In the genomic region with DNA sequence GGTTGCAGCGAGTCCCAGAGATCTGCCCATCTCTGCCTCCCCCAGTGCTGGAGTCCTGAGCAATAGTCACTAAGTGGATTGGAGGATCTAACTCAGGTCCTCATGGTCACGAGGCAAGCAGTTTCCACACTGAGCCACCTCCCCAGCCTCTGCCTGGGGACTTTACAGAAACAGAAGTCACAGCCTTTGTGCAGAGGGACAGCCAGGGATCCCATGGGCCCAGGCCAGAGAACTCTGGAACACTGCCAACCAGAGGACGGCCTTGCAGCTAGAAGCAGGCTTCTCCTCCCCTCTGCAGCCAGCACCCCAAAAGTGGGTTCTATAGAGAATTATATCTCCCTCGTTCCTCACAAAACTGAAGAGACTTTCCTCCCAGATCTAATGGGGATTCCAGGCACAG, we compare ENCODE assay signal across 9 mouse cellular contexts. TPM values are rescaled to one million over a fixed set of nuclear protein-coding genes. Genes with fewer than 3 reads are reported as not detected.
DNase-seq lines count a peak whose midpoint lies in the region; ATAC-seq and TF ChIP-seq lines count a peak whose summit lies in the region.
"Had no signal": no experiment of that assay in that cellular context is flagged by ENCODE, and none has a peak within 500 bp of the region (broad histone marks: within the 10 kb centered on the region; RNA-seq: fewer than 3 reads in every experiment).

No protein-coding gene starts in this region.

- DNase-seq in cerebellum, adult 2 months = peak; percentile 62 to 69
- peak; percentile 90 to 95 for DNase-seq in adrenal gland, adult (ENCODE audit: inconsistent age in 2 of 2, low spot score in 1 of 2)
- DNase-seq in gastrocnemius, adult 2 months = peak; percentile 85
- peak; percentile 64 for DNase-seq in liver, postnatal 0 days
- DNase-seq in stomach, postnatal 0 days (ENCODE audit: low spot score) = peak; percentile 57
- DNase-seq in embryo, embryonic 10.5 days (ENCODE audit: low spot score) = no peak

- H3K27me3 ChIP-seq in cerebellum, adult 2 months (ENCODE audit: control insufficient read depth, insufficient read depth, low read length) = no peaks in the 10 kb centered on the region
- H3K27me3 ChIP-seq in kidney, embryonic 16.5 days (ENCODE audit: insufficient read depth, low read length) = no peaks in the 10 kb centered on the region
- no peaks in the 10 kb centered on the region for H3K27me3 ChIP-seq in liver, postnatal 0 days (ENCODE audit: insufficient read depth, low read length)
- no peaks in the 10 kb centered on the region for H3K27me3 ChIP-seq in stomach, postnatal 0 days (ENCODE audit: control insufficient read depth, insufficient read depth, low read length)

- no peak for TF ChIP-seq CTCF in cerebellum, adult 2 months (IDR thresholded peaks at IDR 0.05; ENCODE audit: borderline replicate concordance, insufficient read depth, low read depth, low read length)
- no peak for TF ChIP-seq CTCF in gastrocnemius, adult 2 months (IDR thresholded peaks at IDR 0.05)
- TF ChIP-seq CTCF in liver, postnatal 0 days (IDR thresholded peaks at IDR 0.05; ENCODE audit: low read depth) = no peak
- no peak for TF ChIP-seq CTCF in stomach, postnatal 0 days (IDR thresholded peaks at IDR 0.05; ENCODE audit: low read depth)

- intact Hi-C loops in gastrocnemius, adult 2 months (cut with DNase I) = loop anchor here (5.0 to 10.0 kb wide), 2 partner anchors 160 to 427 kb away; a partner anchor contains a TSS

- TF ChIP-seq POLR2A in cerebellum, adult 2 months (IDR thresholded peaks at IDR 0.05; ENCODE audit: borderline replicate concordance, insufficient read depth, low read length) = no peak

- 34% methylated on average over 4 of the region's 4 CpGs for WGBS in cerebellum, adult 2 months
- WGBS in kidney, embryonic 16.5 days = 50% methylated on average over 4 of the region's 4 CpGs
- WGBS in liver, postnatal 0 days (ENCODE audit: insufficient replicate concordance) = 36% methylated on average over 4 of the region's 4 CpGs
- 37% methylated on average over 4 of the region's 4 CpGs for WGBS in stomach, postnatal 0 days

- H3K4me3 ChIP-seq in cerebellum, adult 2 months (replicated peaks; ENCODE audit: insufficient read depth, low read depth, low read length) = no peak overlapping the region
- H3K4me3 ChIP-seq in gastrocnemius, adult 2 months = peak overlapping the region; percentile 13; the same call in 1 of the 2 replicates
- no peak overlapping the region for H3K4me3 ChIP-seq in kidney, embryonic 16.5 days (ENCODE audit: low read length)
- no peak overlapping the region; the same call in 1 of the 2 replicates for H3K4me3 ChIP-seq in liver, postnatal 0 days (ENCODE audit: low read depth, low read length)
- no peak overlapping the region for H3K4me3 ChIP-seq in stomach, postnatal 0 days (ENCODE audit: low read depth, low read length)

- no peaks in the 10 kb centered on the region for H3K9me3 ChIP-seq in kidney, embryonic 16.5 days (ENCODE audit: low read length)
- no peaks in the 10 kb centered on the region for H3K9me3 ChIP-seq in liver, postnatal 0 days (ENCODE audit: low read length)
- H3K9me3 ChIP-seq in stomach, postnatal 0 days (ENCODE audit: control insufficient read depth, low read length) = no peaks in the 10 kb centered on the region

- no peak overlapping the region for H3K4me2 ChIP-seq in kidney, embryonic 16.5 days (replicated peaks; ENCODE audit: low read depth, low read length)
- H3K4me2 ChIP-seq in liver, postnatal 0 days (ENCODE audit: low read depth, low read length) = peak overlapping the region; percentile 84
- no peak overlapping the region; the same call in 1 of the 2 replicates for H3K4me2 ChIP-seq in stomach, postnatal 0 days (replicated peaks; ENCODE audit: low read depth)

- peak overlapping the region; percentile 10 for H3K9ac ChIP-seq in kidney, embryonic 16.5 days (replicated peaks; ENCODE audit: low read length)
- peak overlapping the region; percentile 16; the same call in 1 of the 2 replicates for H3K9ac ChIP-seq in liver, postnatal 0 days (replicated peaks)
- H3K9ac ChIP-seq in stomach, postnatal 0 days (ENCODE audit: low read length) = peak overlapping the region; percentile 27; the same call in 1 of the 2 replicates

- no peaks in the 10 kb centered on the region for H3K36me3 ChIP-seq in kidney, embryonic 16.5 days (ENCODE audit: insufficient read depth, low read length)
- peaks cover 9% of the 10 kb centered on the region; the same call in 1 of the 2 replicates for H3K36me3 ChIP-seq in liver, postnatal 0 days (replicated peaks; ENCODE audit: insufficient read depth, low read length)
- no peaks in the 10 kb centered on the region for H3K36me3 ChIP-seq in stomach, postnatal 0 days (ENCODE audit: control insufficient read depth, insufficient read depth, low read length)

- no peak overlapping the region; the same call in 1 of the 2 replicates for H3K27ac ChIP-seq in cerebellum, adult 2 months (ENCODE audit: insufficient read depth, low read length)
- H3K27ac ChIP-seq in gastrocnemius, adult 2 months = peak overlapping the region; percentile 83
- peak overlapping the region; percentile 17; the same call in 1 of the 2 replicates for H3K27ac ChIP-seq in kidney, embryonic 16.5 days (ENCODE audit: low read length)
- H3K27ac ChIP-seq in liver, postnatal 0 days (ENCODE audit: low read depth) = peak overlapping the region; percentile 100
- H3K27ac ChIP-seq in stomach, postnatal 0 days (replicated peaks) = peak overlapping the region; percentile 66

- H3K4me1 ChIP-seq in cerebellum, adult 2 months (ENCODE audit: control insufficient read depth, insufficient read depth, low read length) = peaks cover 3% of the 10 kb centered on the region; the same call in 1 of the 2 replicates
- H3K4me1 ChIP-seq in kidney, embryonic 16.5 days (ENCODE audit: insufficient read depth, low read length) = peaks cover 33% of the 10 kb centered on the region
- H3K4me1 ChIP-seq in liver, postnatal 0 days (ENCODE audit: insufficient read depth) = peaks cover 48% of the 10 kb centered on the region
- H3K4me1 ChIP-seq in stomach, postnatal 0 days (replicated peaks; ENCODE audit: control insufficient read depth, insufficient read depth) = peaks cover 19% of the 10 kb centered on the region

- TF ChIP-seq EP300 in liver, postnatal 0 days (IDR thresholded peaks at IDR 0.05; ENCODE audit: low read depth) = no peak
- TF ChIP-seq EP300 in stomach, postnatal 0 days (optimal IDR thresholded peaks at IDR 0.05) = no peak

- ATAC-seq in cerebellum, adult (ENCODE audit: insufficient number of reproducible peaks, low FRiP score, low TSS enrichment) = no peak
- no peak for ATAC-seq in kidney, embryonic 16.5 days (ENCODE audit: low FRiP score, low TSS enrichment)
- no peak for ATAC-seq in liver, postnatal 0 days
- ATAC-seq in stomach, postnatal 0 days (ENCODE audit: low FRiP score, low TSS enrichment) = no peak

RNA-seq across cellular contexts. Expression of a gene that starts 3.8 kb away (rescaled TPM):
- polyA plus RNA-seq in cerebellum, adult 2 months (2012; rRNA removed) = 84.3 and 86.1 TPM in 2 replicates
- 10 to 100 TPM; 18.2 to 18.8 TPM for total RNA-seq in gastrocnemius, adult 2 months (2021)
- polyA plus RNA-seq in kidney, embryonic 16.5 days (2015; fragmentation: Nextera tagmentation; extraction: Ambion mirVana) = 64.4 and 76.4 TPM in 2 replicates
- polyA plus RNA-seq in liver, postnatal 0 days (2015; fragmentation: Nextera tagmentation; extraction: Ambion mirVana) = 361 and 363 TPM in 2 replicates
- polyA plus RNA-seq in stomach, postnatal 0 days (2015; fragmentation: Nextera tagmentation; extraction: Ambion mirVana) = 153 and 177 TPM in 2 replicates

RNA-seq across cellular contexts. Expression of a gene that starts 4.3 kb away (rescaled TPM):
- polyA plus RNA-seq in cerebellum, adult 2 months (2012; rRNA removed) = 67.2 and 68.4 TPM in 2 replicates
- 10 to 100 TPM; 61.9 to 66.9 TPM for total RNA-seq in gastrocnemius, adult 2 months (2021)
- polyA plus RNA-seq in kidney, embryonic 16.5 days (2015; fragmentation: Nextera tagmentation; extraction: Ambion mirVana) = 3.2 and 5.3 TPM in 2 replicates
- 4.3 and 7.0 TPM in 2 replicates for polyA plus RNA-seq in liver, postnatal 0 days (2015; fragmentation: Nextera tagmentation; extraction: Ambion mirVana)
- polyA plus RNA-seq in stomach, postnatal 0 days (2015; fragmentation: Nextera tagmentation; extraction: Ambion mirVana) = 5.6 and 5.7 TPM in 2 replicates

RNA-seq across cellular contexts. Expression of a gene that starts 6.2 kb away (rescaled TPM):
- 0.13 TPM in 1 of 2 replicates, not detected in the other for polyA plus RNA-seq in cerebellum, adult 2 months (2012; rRNA removed)
- not detected for total RNA-seq in gastrocnemius, adult 2 months (2021)
- not detected in 2 replicates for polyA plus RNA-seq in kidney, embryonic 16.5 days (2015; fragmentation: Nextera tagmentation; extraction: Ambion mirVana)
- not detected in 2 replicates for polyA plus RNA-seq in liver, postnatal 0 days (2015; fragmentation: Nextera tagmentation; extraction: Ambion mirVana)
- not detected in 2 replicates for polyA plus RNA-seq in stomach, postnatal 0 days (2015; fragmentation: Nextera tagmentation; extraction: Ambion mirVana)
- total RNA-seq: left cerebral cortex, postnatal 36 days had no signal

RNA-seq across cellular contexts. Expression of a gene that starts 26.4 kb away (rescaled TPM):
- 316 and 321 TPM in 2 replicates for polyA plus RNA-seq in cerebellum, adult 2 months (2012; rRNA removed)
- total RNA-seq in gastrocnemius, adult 2 months (2021) = 10 to 100 TPM in 1 of 2 experiments, 1 to 10 TPM in 1; 8.9 to 17.2 TPM
- 41.5 and 43.1 TPM in 2 replicates for polyA plus RNA-seq in kidney, embryonic 16.5 days (2015; fragmentation: Nextera tagmentation; extraction: Ambion mirVana)
- polyA plus RNA-seq in liver, postnatal 0 days (2015; fragmentation: Nextera tagmentation; extraction: Ambion mirVana) = 6.0 and 6.1 TPM in 2 replicates
- polyA plus RNA-seq in stomach, postnatal 0 days (2015; fragmentation: Nextera tagmentation; extraction: Ambion mirVana) = 25.9 and 26.2 TPM in 2 replicates
